Mouse (Mus musculus): ENCODE measurements around the gene Ftsj3.

DNA sequence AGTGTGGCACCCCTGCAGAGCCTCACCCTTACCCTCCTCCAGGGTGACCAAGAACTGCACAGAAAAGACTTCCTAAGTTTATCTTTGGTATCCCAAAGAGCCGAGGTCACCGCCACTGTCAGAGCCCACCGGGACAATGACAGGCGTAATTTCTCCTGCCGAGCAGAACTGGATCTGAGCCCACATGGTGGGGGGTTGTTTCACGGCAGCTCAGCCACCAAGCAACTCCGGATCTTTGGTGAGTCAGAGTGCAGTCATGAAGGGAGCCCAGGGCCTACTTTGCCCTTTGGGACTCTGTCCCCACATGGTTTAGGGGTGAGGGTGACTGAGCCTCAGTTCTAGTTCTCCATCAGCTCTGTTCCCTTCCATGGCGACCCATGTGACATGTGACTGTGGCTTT lies 28.2 kb upstream of the Ftsj3 start:
- TF ChIP-seq POLR2A (IDR thresholded peaks at IDR 0.05; ENCODE audit: low read depth, low read length): no peak
- TF ChIP-seq CTCF (conservative IDR thresholded peaks at IDR 0.05; ENCODE audit: insufficient read depth, insufficient read length, low read depth, low read length): no peak
